Mouse (Mus musculus) olfactory bulb, adult 2 months (tissue): ENCODE measurements around the gene Tmbim7.

Experiments
- CTCF ChIP-seq: fragments of 200-500 bp; IDR thresholded peaks from 2 replicates; pipeline ENCODE4 v1.5.1; 2012; ENCODE audit warnings: low read depth, mild to moderate bottlenecking, low read length, moderate library complexity; ENCODE audit not compliant: insufficient read depth
- POLR2A ChIP-seq: fragments of 200-500 bp; IDR thresholded peaks from 2 replicates; pipeline ENCODE4 v1.6.1; 2012; ENCODE audit warnings: mild to moderate bottlenecking, low read depth, low read length, moderate library complexity; ENCODE audit not compliant: insufficient read depth

- TF ChIP-seq POLR2A (no peak), CTCF (no peak)
Observed at GRCm38 (mm10) chr5:3607114-3607513, 43.9 kb upstream of the Tmbim7 start.
